Mouse (Mus musculus) liver, postnatal 0 days (tissue): ENCODE measurements at regions not wholly inside any gene's neighbourhood (a gene's known extent, or its start where the extent isn't known, plus 50 kb on each side); places are given as distances from the start of the nearest gene placed in this dataset.

Source experiments
- ATAC-seq: fragments of 200-750 bp; cut with Nextera tagmentation; 2 replicates; pipeline ENCODE4 v1.8.0; 2017; ENCODE audit warnings: mild to moderate bottlenecking, moderate library complexity
- DNase-seq: peaks from one replicate; pipeline ENCODE4 v3.0.0-alpha.2; 2016
- H3K27ac ChIP-seq: fragments of 300-500 bp; sonication (generic); 2 replicates; pipeline ENCODE4 v1.5.1; 2014; ENCODE audit warnings: antibody characterized with exemption, moderate library complexity, mild to moderate bottlenecking, low read depth
- H3K27me3 ChIP-seq: fragments of 300-500 bp; sonication (generic); 2 replicates; pipeline ENCODE4 v1.6.1; 2014; ENCODE audit warnings: low read length, control low read depth, mixed read lengths; ENCODE audit not compliant: insufficient read depth
- H3K36me3 ChIP-seq: fragments of 300-500 bp; sonication (generic); replicated peaks from 2 replicates; pipeline ENCODE4 v1.6.1; 2014; ENCODE audit warnings: mild to moderate bottlenecking, control low read depth, low read length, moderate library complexity, mixed read lengths; ENCODE audit not compliant: insufficient read depth
- H3K4me1 ChIP-seq: fragments of 300-500 bp; sonication (generic); 2 replicates; pipeline ENCODE4 v1.6.1; 2014; ENCODE audit warnings: antibody characterized with exemption, mild to moderate bottlenecking, control low read depth; ENCODE audit not compliant: insufficient read depth
- H3K4me2 ChIP-seq: fragments of 300-500 bp; sonication (generic); 2 replicates; pipeline ENCODE4 v1.6.1; 2014; ENCODE audit warnings: low read depth, mild to moderate bottlenecking, low read length, moderate library complexity, mixed read lengths
- H3K4me3 ChIP-seq: fragments of 300-500 bp; sonication (generic); 2 replicates; pipeline ENCODE4 v1.5.1; 2014; ENCODE audit warnings: low read depth, low read length
- H3K9ac ChIP-seq: fragments of 300-500 bp; sonication (generic); replicated peaks from 2 replicates; pipeline ENCODE4 v1.6.1; 2014; ENCODE audit warnings: mild to moderate bottlenecking, moderate library complexity
- H3K9me3 ChIP-seq: fragments of 300-500 bp; sonication (generic); 2 replicates; pipeline ENCODE4 v1.6.1; 2016; ENCODE audit warnings: mild to moderate bottlenecking, control low read depth, low read length, mixed read lengths
- CTCF ChIP-seq: sonication (generic); IDR thresholded peaks from 2 replicates; pipeline ENCODE4 v1.5.1; 2016; ENCODE audit warnings: antibody characterized with exemption, low read depth
- EP300 ChIP-seq: IDR thresholded peaks from 2 replicates; pipeline ENCODE4 v1.6.1; 2016; ENCODE audit warnings: antibody characterized with exemption, low read depth, mild to moderate bottlenecking
- WGBS: fragments of 180-500 bp; shearing (Covaris S2); extraction: QIAGEN DNeasy Blood & Tissue Kit; methylation state at CpG from one replicate; pipeline ENCODE4 v1.1.7; 2014; ENCODE audit not compliant: insufficient replicate concordance; 5-methylcytosine and 5-hydroxymethylcytosine counted together

DNA sequence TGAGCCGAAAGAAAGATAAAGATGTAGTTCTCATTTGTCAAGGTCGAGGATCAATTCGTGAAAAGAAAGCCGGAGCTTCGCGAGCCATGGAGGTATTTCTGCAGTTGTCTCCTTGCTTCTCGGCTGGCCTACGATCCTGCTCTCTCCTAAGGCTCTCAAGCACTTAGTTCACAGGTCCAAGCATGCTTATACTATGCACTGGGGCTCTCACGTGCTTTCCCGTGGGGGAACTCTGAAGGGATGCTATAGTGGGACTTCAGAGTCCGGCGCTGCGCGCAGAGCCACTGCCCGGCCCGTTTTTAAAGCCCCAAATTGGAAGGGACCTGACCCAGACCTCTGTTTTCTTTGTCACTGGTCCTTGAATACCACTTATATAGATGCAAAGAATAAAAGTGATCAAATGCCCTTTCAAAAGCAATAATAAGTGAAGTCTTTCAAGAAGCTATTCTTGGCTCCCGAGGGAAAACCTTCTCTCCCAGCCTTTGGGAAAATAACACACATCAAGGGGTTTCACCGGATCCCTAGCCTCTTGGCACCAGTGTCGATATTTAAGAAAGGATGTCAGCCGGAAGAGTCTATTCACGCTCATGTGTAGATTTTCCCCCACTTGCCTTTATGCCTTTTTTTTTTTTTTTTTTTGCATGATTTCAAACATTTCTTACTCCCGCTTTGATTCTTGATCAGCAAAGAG is 348.3 kb upstream of the Kazn start:
- DNase-seq = no peak
- TF ChIP-seq EP300 (no peak), CTCF (no peak)
- Histone ChIP-seq H3K4me3 (no peak overlapping the region), H3K36me3 (no peaks in the 10 kb centered on the region), H3K9ac (no peak overlapping the region), H3K27me3 (no peaks in the 10 kb centered on the region), H3K27ac (no peak overlapping the region), H3K4me1 (no peaks in the 10 kb centered on the region), H3K9me3 (no peaks in the 10 kb centered on the region), H3K4me2 (no peak overlapping the region)
- no peak for ATAC-seq
- 84% methylated on average over 22 of the region's 22 CpGs for WGBS

DNA sequence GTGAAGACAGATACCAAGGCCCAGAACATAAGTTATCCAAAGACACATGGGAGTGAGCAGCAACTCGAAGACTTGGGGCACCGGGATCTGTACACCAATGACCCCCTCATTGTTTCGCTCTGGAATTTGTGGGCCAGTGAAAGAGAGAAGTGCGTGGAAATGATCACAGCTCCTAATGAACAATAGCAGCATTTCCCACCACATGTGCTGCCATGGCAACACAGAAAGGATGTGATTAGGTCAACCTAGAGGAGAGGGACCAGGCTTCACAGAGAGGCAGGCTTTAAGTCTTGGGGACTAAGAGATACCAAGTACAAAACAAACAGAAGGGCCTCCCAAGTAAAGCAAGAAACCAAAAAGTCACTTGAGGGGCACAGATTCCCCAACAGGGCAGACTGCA is 339.3 kb upstream of the Kazn start:
- H3K4me2 ChIP-seq = no peak overlapping the region
- no peak for TF ChIP-seq EP300
- TF ChIP-seq CTCF = no peak
- DNase-seq (no peak), ATAC-seq (no peak)
- H3K4me3 ChIP-seq = no peak overlapping the region
- H3K4me1 ChIP-seq = no peaks in the 10 kb centered on the region
- H3K9me3 ChIP-seq = no peaks in the 10 kb centered on the region
- H3K9ac ChIP-seq = no peak overlapping the region
- no peaks in the 10 kb centered on the region for H3K36me3 ChIP-seq
- no peaks in the 10 kb centered on the region for H3K27me3 ChIP-seq
- no peak overlapping the region for H3K27ac ChIP-seq
- 61% methylated on average over 4 of the region's 4 CpGs for WGBS

DNA sequence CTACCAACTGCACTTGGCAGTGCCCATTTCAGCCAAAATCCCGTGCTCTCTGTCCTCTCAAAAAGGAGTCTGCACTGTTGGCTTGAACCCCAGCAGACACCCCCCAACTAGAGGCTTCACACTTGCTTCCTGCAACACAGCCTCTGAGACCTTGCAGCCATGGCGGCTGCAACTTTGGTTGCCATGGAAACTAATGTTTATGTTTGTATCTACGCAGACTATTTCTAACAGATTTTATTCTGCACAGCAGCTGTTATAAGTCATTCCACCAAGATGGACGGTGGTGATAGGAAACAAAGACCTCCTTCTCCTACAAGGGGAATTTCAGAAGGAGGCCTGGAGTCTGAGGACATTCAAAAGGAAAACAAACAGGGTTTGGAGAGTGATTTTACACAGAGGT is 338.3 kb upstream of the Kazn start:
- 54% methylated on average over 4 of the region's 4 CpGs for WGBS
- Histone ChIP-seq H3K4me1 (no peaks in the 10 kb centered on the region), H3K27me3 (no peaks in the 10 kb centered on the region), H3K27ac (no peak overlapping the region), H3K4me3 (no peak overlapping the region), H3K9ac (no peak overlapping the region), H3K9me3 (no peaks in the 10 kb centered on the region), H3K4me2 (no peak overlapping the region), H3K36me3 (no peaks in the 10 kb centered on the region)
- no peak for DNase-seq
- no peak for ATAC-seq
- TF ChIP-seq EP300 = no peak
- no peak for TF ChIP-seq CTCF

DNA sequence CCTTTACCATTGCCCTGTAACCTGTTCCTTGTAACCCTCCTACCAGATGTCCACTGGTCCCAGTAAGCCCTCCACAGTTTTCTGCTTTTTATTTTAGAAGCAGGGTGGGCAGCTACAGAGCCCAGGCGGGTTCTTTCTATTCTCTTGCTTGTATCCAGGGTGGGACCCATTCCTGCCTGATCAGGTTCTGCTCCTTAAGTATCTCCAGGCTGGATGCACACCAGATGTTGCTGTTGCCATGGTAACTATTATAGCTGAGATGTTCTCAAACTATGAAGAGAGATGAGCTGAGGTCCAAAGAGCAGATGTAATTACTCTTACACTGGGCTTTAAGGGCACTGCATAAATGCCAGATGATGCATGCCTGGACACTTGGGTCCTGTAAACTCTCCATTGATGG is 335.3 kb upstream of the Kazn start:
- no peaks in the 10 kb centered on the region for H3K9me3 ChIP-seq
- H3K36me3 ChIP-seq = no peaks in the 10 kb centered on the region
- H3K4me2 ChIP-seq = no peak overlapping the region
- no peaks in the 10 kb centered on the region for H3K27me3 ChIP-seq
- TF ChIP-seq CTCF (no peak), EP300 (no peak)
- ATAC-seq (no peak), DNase-seq (no peak)
- no peak overlapping the region for H3K4me3 ChIP-seq
- no peak overlapping the region for H3K9ac ChIP-seq
- WGBS = 58% methylated on average over 1 of the region's 1 CpGs
- H3K27ac ChIP-seq = no peak overlapping the region
- no peaks in the 10 kb centered on the region for H3K4me1 ChIP-seq

DNA sequence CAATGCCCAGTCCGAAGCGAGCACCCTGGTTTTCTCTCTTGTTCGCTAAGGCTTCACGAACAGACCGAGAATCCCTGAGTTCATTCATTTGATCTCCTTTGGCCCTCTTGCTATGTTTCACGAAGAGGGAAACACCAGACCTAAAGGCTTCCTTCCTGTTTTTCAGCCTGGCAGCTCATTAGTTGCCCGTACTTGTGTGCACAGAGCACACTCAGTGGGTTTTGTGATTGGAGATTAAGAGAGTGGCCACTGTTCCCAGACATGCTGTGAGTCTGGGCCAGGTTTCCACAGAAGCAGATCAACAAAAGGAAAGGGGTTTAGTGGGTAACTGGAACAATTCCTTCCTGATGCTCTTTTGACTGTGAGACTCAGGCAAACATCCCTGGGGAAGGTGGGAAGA is 331.5 kb upstream of the Kazn start:
- 35% methylated on average over 7 of the region's 7 CpGs for WGBS
- Histone ChIP-seq H3K4me2 (no peak overlapping the region), H3K4me3 (no peak overlapping the region), H3K27me3 (no peaks in the 10 kb centered on the region), H3K36me3 (no peaks in the 10 kb centered on the region), H3K9me3 (no peaks in the 10 kb centered on the region), H3K9ac (no peak overlapping the region), H3K4me1 (no peaks in the 10 kb centered on the region), H3K27ac (no peak overlapping the region)
- ATAC-seq = no peak
- no peak for DNase-seq
- TF ChIP-seq CTCF (no peak), EP300 (no peak)

DNA sequence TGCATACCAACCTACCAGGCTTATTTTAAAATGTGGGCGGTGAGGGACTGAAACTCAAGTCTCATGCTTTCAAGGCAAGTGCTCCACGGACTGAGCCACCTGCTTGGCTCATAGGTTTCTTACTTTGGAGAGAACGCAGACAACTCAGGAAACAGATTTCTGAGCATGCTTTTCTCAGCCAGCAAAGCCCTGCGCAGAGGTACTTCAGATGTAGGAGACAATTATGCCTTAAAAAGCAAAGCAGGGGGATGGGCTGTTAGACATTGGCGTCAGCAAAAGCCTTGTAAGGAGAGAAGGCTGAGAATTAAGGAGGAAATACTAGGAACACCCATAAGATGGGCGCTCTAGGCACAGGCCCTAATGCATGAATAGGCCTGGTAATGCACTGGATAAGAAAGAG is 329.4 kb upstream of the Kazn start:
- H3K4me3 ChIP-seq = no peak overlapping the region

More for the DNA sequence above, 329.4 kb upstream of the Kazn start:
- WGBS = 70% methylated on average over 6 of the region's 6 CpGs
- Histone ChIP-seq H3K4me2 (no peak overlapping the region), H3K9me3 (no peaks in the 10 kb centered on the region), H3K36me3 (no peaks in the 10 kb centered on the region), H3K27me3 (no peaks in the 10 kb centered on the region), H3K9ac (no peak overlapping the region), H3K27ac (no peak overlapping the region), H3K4me1 (no peaks in the 10 kb centered on the region)
- TF ChIP-seq CTCF (no peak), EP300 (no peak)
- no peak for ATAC-seq
- DNase-seq = no peak
